Mouse (Mus musculus) MEL (cell line): ENCODE measurements at regions not wholly inside any gene's neighbourhood (a gene's known extent, or its start where the extent isn't known, plus 50 kb on each side); places are given as distances from the start of the nearest gene placed in this dataset.

ENCODE experiments used
- DNase-seq: peaks from one replicate; pipeline ENCODE4 v3.0.0; 2011; ENCODE audit warnings: low read depth, low spot score
- H3K27ac ChIP-seq: 2 replicates; pipeline ENCODE4 v1.5.1; 2012; ENCODE audit warnings: low read depth, mild to moderate bottlenecking, control low read depth, low read length, moderate library complexity; ENCODE audit not compliant: control insufficient read depth
- H3K27me3 ChIP-seq, 2 experiments: fragments of 150-350 bp in 1 of 2; sonication (generic) in 1 of 2; 2 replicates each; pipeline ENCODE4 v1.6.1; 2012; ENCODE audit warnings: low read length in 2 of 2, mild to moderate bottlenecking in 2 of 2, improper control_type of control experiment in 1 of 2, moderate library complexity in 1 of 2; ENCODE audit not compliant: insufficient read depth in 2 of 2, control insufficient read depth in 1 of 2
- H3K36me3 ChIP-seq, 2 experiments: 2 replicates each; pipeline ENCODE4 v1.6.1; 2012 to 2014; ENCODE audit warnings: low read length in 2 of 2, improper control_type of control experiment in 1 of 2, inconsistent platforms in 1 of 2, mild to moderate bottlenecking in 1 of 2; ENCODE audit not compliant: insufficient read depth in 2 of 2, control insufficient read depth in 1 of 2
- H3K4me1 ChIP-seq, 2 experiments: fragments of 150-350 bp in 1 of 2; sonication (generic) in 1 of 2; 2 replicates each; pipeline ENCODE4 v1.6.1; 2012; ENCODE audit warnings: low read length in 2 of 2, improper control_type of control experiment in 1 of 2, mild to moderate bottlenecking in 1 of 2; ENCODE audit not compliant: insufficient read depth in 2 of 2, control insufficient read depth in 1 of 2
- H3K4me3 ChIP-seq, 2 experiments: fragments of 150-350 bp in 1 of 2; sonication (generic) in 1 of 2; 2 replicates each; pipeline ENCODE4 v1.5.1; 2012; ENCODE audit warnings: low read depth in 2 of 2, low read length in 2 of 2, mild to moderate bottlenecking in 2 of 2, moderate library complexity in 2 of 2, control low read depth in 1 of 2, improper control_type of control experiment in 1 of 2; ENCODE audit not compliant: control insufficient read depth in 1 of 2, insufficient read depth in 1 of 2
- H3K79me2 ChIP-seq: 2 replicates; pipeline ENCODE4 v1.6.1; 2012; ENCODE audit warnings: mild to moderate bottlenecking, low read length, moderate library complexity; ENCODE audit not compliant: control insufficient read depth, poor library complexity, insufficient read depth
- H3K9ac ChIP-seq: 2 replicates; pipeline ENCODE4 v1.6.1; 2012; ENCODE audit warnings: low read depth, mild to moderate bottlenecking, control low read depth, low read length, moderate library complexity; ENCODE audit not compliant: control insufficient read depth, poor library complexity, severe bottlenecking
- H3K9me3 ChIP-seq: fragments of 150-350 bp; sonication (generic); replicated peaks from 2 replicates; pipeline ENCODE4 v1.6.1; 2012; ENCODE audit warnings: mild to moderate bottlenecking, low read length, improper control_type of control experiment, moderate library complexity; ENCODE audit not compliant: insufficient read depth
- CHD1 ChIP-seq: IDR thresholded peaks from 2 replicates; pipeline ENCODE4 v1.6.1; 2012; ENCODE audit warnings: low read depth, mild to moderate bottlenecking, inconsistent platforms, low read length, improper control_type of control experiment
- CHD2 ChIP-seq: IDR thresholded peaks from 2 replicates; pipeline ENCODE4 v1.6.1; 2011; ENCODE audit warnings: low read length, improper control_type of control experiment
- EP300 ChIP-seq, 2 experiments: IDR thresholded peaks; 2 replicates each; pipeline ENCODE4 v1.6.1; 2011; ENCODE audit warnings: improper control_type of control experiment in 2 of 2, low read length in 2 of 2, low read depth in 1 of 2, mild to moderate bottlenecking in 1 of 2
- GABPA ChIP-seq: IDR thresholded peaks from 2 replicates; pipeline ENCODE4 v1.6.1; 2012; ENCODE audit warnings: low read depth, mild to moderate bottlenecking, inconsistent platforms, low read length, improper control_type of control experiment, moderate library complexity
- HCFC1 ChIP-seq: IDR thresholded peaks from 2 replicates; pipeline ENCODE4 v1.6.1; 2012; ENCODE audit warnings: low read depth, mild to moderate bottlenecking, inconsistent platforms, low read length, improper control_type of control experiment, moderate library complexity
- JUND ChIP-seq: IDR thresholded peaks from 2 replicates; pipeline ENCODE4 v1.6.1; 2011; ENCODE audit warnings: low read depth, mild to moderate bottlenecking, improper control_type of control experiment, low read length
- MYC ChIP-seq: IDR thresholded peaks from 2 replicates; pipeline ENCODE4 v1.6.1; 2011; ENCODE audit warnings: low read depth, mild to moderate bottlenecking, low read length, improper control_type of control experiment, moderate library complexity
- NELFE ChIP-seq: IDR thresholded peaks from 2 replicates; pipeline ENCODE4 v1.6.1; 2011; ENCODE audit warnings: low read depth, low read length, improper control_type of control experiment
- NRF1 ChIP-seq: IDR thresholded peaks from 2 replicates; pipeline ENCODE4 v1.6.1; 2014; ENCODE audit warnings: low read depth, mild to moderate bottlenecking, inconsistent platforms, low read length, improper control_type of control experiment, moderate library complexity; ENCODE audit not compliant: poor library complexity, insufficient read depth, severe bottlenecking
- POLR2AphosphoS5 ChIP-seq: IDR thresholded peaks from 2 replicates; pipeline ENCODE4 v1.6.1; 2012; ENCODE audit warnings: low read depth, borderline replicate concordance, mild to moderate bottlenecking, inconsistent platforms, low read length, moderate library complexity, mixed read lengths
- SMC3 ChIP-seq: IDR thresholded peaks from 2 replicates; pipeline ENCODE4 v1.6.1; 2011; ENCODE audit warnings: low read depth, low read length, improper control_type of control experiment
- UBTF ChIP-seq: IDR thresholded peaks from 2 replicates; pipeline ENCODE4 v1.6.1; 2012; ENCODE audit warnings: low read depth, mild to moderate bottlenecking, inconsistent platforms, low read length, improper control_type of control experiment, moderate library complexity, borderline replicate concordance; ENCODE audit not compliant: insufficient read depth
- ZC3H11A ChIP-seq: IDR thresholded peaks from 2 replicates; pipeline ENCODE4 v1.6.1; 2012; ENCODE audit warnings: low read depth, mild to moderate bottlenecking, inconsistent platforms, low read length, improper control_type of control experiment
- ZNF384 ChIP-seq: IDR thresholded peaks from 2 replicates; pipeline ENCODE4 v1.6.1; 2012; ENCODE audit warnings: low read depth, mild to moderate bottlenecking, inconsistent platforms, low read length, improper control_type of control experiment

GRCm38 (mm10) chr1:82106756-82107155, 126.2 kb upstream of the Gm9747 start:
- H3K79me2 ChIP-seq = no peaks in the 10 kb centered on the region
- no peaks in the 10 kb centered on the region for H3K9me3 ChIP-seq
- no peaks in the 10 kb centered on the region for H3K36me3 ChIP-seq
- no peak overlapping the region for H3K9ac ChIP-seq
- TF ChIP-seq UBTF = no peak
- H3K4me3 ChIP-seq = no peak overlapping the region
- no peak overlapping the region for H3K27ac ChIP-seq
- no peak for DNase-seq
- H3K4me1 ChIP-seq = no peaks in the 10 kb centered on the region
- no peaks in the 10 kb centered on the region for H3K27me3 ChIP-seq

GRCm38 (mm10) chr1:82110071-82110635, 122.8 kb upstream of the Gm9747 start:
- no peak for DNase-seq
- TF ChIP-seq SMC3 = no peak
- TF ChIP-seq EP300 (IDR thresholded peaks at IDR 0.05; ENCODE audit: low read depth in 1 of 2, low read length in 2 of 2) = no peak
- no peak for TF ChIP-seq CHD1
- TF ChIP-seq JUND = no peak
- TF ChIP-seq HCFC1 = no peak
- no peak overlapping the region for H3K27ac ChIP-seq

GRCm38 (mm10) chr1:82112401-82112800, 120.5 kb upstream of the Gm9747 start:
- no peak overlapping the region for H3K9ac ChIP-seq
- no peaks in the 10 kb centered on the region for H3K36me3 ChIP-seq
- H3K79me2 ChIP-seq = no peaks in the 10 kb centered on the region
- DNase-seq = no peak
- no peak for TF ChIP-seq ZC3H11A
- no peak for TF ChIP-seq MYC
- TF ChIP-seq NELFE = no peak
- TF ChIP-seq ZNF384 = no peak
- no peak for TF ChIP-seq CHD1
- no peak for TF ChIP-seq POLR2AphosphoS5
- no peak for TF ChIP-seq NRF1
- no peak for TF ChIP-seq CHD2
- no peak for TF ChIP-seq GABPA
- H3K4me1 ChIP-seq = no peaks in the 10 kb centered on the region
- H3K4me3 ChIP-seq = no peak overlapping the region
- H3K9me3 ChIP-seq = no peaks in the 10 kb centered on the region
- H3K27ac ChIP-seq = no peak overlapping the region
- H3K27me3 ChIP-seq = no peaks in the 10 kb centered on the region

More at GRCm38 (mm10) chr1:82110071-82110635, 122.8 kb upstream of the Gm9747 start:
- Histone ChIP-seq H3K9me3 (no peaks in the 10 kb centered on the region), H3K36me3 (no peaks in the 10 kb centered on the region), H3K27me3 (no peaks in the 10 kb centered on the region), H3K4me3 (no peak overlapping the region), H3K79me2 (no peaks in the 10 kb centered on the region), H3K9ac (no peak overlapping the region), H3K4me1 (no peaks in the 10 kb centered on the region)
